Mouse (Mus musculus) lung, embryonic 16.5 days (tissue): Measurements from ENCODE around the gene Kcnj10. TPM values are rescaled to one million over a fixed set of nuclear protein-coding genes. Genes with fewer than 3 reads are reported as not detected.

Experiments used
- ATAC-seq: fragments of 200-750 bp; cut with Nextera tagmentation; 2 replicates; pipeline ENCODE4 v1.8.0; 2017; ENCODE audit warnings: low read depth, mild to moderate bottlenecking, moderate library complexity
- H3K27ac ChIP-seq: fragments of 300-500 bp; sonication (generic); 2 replicates; pipeline ENCODE4 v1.5.1; 2014; ENCODE audit warnings: mild to moderate bottlenecking, control low read depth, low read length
- H3K27me3 ChIP-seq: fragments of 300-500 bp; sonication (generic); 2 replicates; pipeline ENCODE4 v1.6.1; 2014; ENCODE audit warnings: low read depth, low read length, mixed read lengths; ENCODE audit not compliant: control insufficient read depth, insufficient read depth
- H3K36me3 ChIP-seq: fragments of 300-500 bp; sonication (generic); 2 replicates; pipeline ENCODE4 v1.6.1; 2014; ENCODE audit warnings: low read length; ENCODE audit not compliant: control insufficient read depth, insufficient read depth
- H3K4me1 ChIP-seq: fragments of 300-500 bp; sonication (generic); replicated peaks from 2 replicates; pipeline ENCODE4 v1.6.1; 2014; ENCODE audit warnings: low read length, mixed read lengths; ENCODE audit not compliant: control insufficient read depth, insufficient read depth
- H3K4me2 ChIP-seq: fragments of 300-500 bp; sonication (generic); 2 replicates; pipeline ENCODE4 v1.6.1; 2014; ENCODE audit warnings: low read depth, low read length, control low read depth
- H3K4me3 ChIP-seq: fragments of 300-500 bp; sonication (generic); 2 replicates; pipeline ENCODE4 v1.5.1; 2014; ENCODE audit warnings: mild to moderate bottlenecking, low read length, control low read depth
- H3K9ac ChIP-seq: fragments of 300-500 bp; sonication (generic); 2 replicates; pipeline ENCODE4 v1.6.1; 2014; ENCODE audit warnings: low read length, control low read depth
- H3K9me3 ChIP-seq: fragments of 300-500 bp; sonication (generic); 2 replicates; pipeline ENCODE4 v1.6.1; 2016; ENCODE audit warnings: low read length; ENCODE audit not compliant: control insufficient read depth
- WGBS: fragments of 180-500 bp; shearing (Covaris S2); extraction: QIAGEN DNeasy Blood & Tissue Kit; methylation state at CpG from one replicate; pipeline ENCODE4 v1.1.7; 2014; 5-methylcytosine and 5-hydroxymethylcytosine counted together
- polyA plus RNA-seq: library from polyadenylated mRNA; unstranded; fragments of >200 nt; fragmentation: Nextera tagmentation; extraction: Ambion mirVana; gene quantifications from 2 replicates; pipeline ENCODE4 v1.2.1, GENCODE M21; 2015

The Kcnj10 gene
- polyA plus RNA-seq, 1 experiment from 2014 or later = 0.20 TPM

DNA sequence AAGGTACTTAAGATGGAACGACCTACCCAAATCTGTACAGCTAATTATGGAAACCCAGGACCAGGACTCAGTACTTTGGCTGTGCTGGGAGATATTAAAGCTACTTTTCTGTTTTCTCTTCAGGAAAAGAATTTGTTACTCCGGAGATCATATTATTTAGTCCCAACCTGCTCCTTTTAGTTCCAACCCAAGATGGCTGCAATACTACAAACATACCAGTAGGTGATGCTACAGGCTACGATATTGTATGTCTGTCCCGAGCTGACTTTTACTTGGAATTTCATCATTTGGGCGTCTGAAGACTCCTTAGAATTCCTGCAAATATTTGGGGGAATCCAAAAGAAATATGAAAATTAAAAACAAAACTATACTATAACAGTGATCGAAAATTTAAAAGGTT is 68.0 kb downstream of the Kcnj10 start:
- ATAC-seq = peak; percentile 45; the same call in 1 of the 2 replicates
- H3K4me1 ChIP-seq = no peaks in the 10 kb centered on the region
- no peak overlapping the region for H3K4me3 ChIP-seq
- H3K36me3 ChIP-seq = no peaks in the 10 kb centered on the region
- WGBS = 9% methylated on average over 6 of the region's 6 CpGs
- H3K9ac ChIP-seq = no peak overlapping the region
- H3K9me3 ChIP-seq = no peaks in the 10 kb centered on the region
- H3K4me2 ChIP-seq = no peak overlapping the region
- H3K27me3 ChIP-seq = no peaks in the 10 kb centered on the region
- H3K27ac ChIP-seq = no peak overlapping the region

DNA sequence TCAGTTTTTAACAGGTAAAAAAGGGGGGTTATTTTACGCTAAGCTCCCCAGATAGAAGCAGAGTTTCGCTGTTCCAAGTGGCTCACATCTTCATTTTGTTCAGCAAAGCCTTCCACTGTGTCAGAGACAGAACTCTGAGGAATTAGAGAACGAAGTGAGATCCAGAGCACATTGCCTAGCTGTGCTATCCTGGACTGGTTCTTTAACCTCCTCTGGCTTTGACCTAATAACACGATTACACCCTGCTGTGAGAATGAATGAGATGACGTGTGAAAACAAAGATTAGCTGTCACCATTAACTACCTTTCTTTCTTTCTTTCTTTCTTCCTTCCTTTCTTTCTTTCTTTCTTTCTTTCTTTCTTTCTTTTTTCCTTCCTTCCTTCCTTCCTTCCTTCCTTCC is 68.4 kb downstream of the Kcnj10 start:
- H3K9ac ChIP-seq = no peak overlapping the region
- no peaks in the 10 kb centered on the region for H3K9me3 ChIP-seq
- H3K27ac ChIP-seq = no peak overlapping the region
- no peak overlapping the region for H3K4me2 ChIP-seq
- H3K4me1 ChIP-seq = no peaks in the 10 kb centered on the region
- no peak overlapping the region for H3K4me3 ChIP-seq
- no peaks in the 10 kb centered on the region for H3K36me3 ChIP-seq
- ATAC-seq = no peak
- WGBS = 12% methylated on average over 5 of the region's 5 CpGs
- H3K27me3 ChIP-seq = no peaks in the 10 kb centered on the region

DNA sequence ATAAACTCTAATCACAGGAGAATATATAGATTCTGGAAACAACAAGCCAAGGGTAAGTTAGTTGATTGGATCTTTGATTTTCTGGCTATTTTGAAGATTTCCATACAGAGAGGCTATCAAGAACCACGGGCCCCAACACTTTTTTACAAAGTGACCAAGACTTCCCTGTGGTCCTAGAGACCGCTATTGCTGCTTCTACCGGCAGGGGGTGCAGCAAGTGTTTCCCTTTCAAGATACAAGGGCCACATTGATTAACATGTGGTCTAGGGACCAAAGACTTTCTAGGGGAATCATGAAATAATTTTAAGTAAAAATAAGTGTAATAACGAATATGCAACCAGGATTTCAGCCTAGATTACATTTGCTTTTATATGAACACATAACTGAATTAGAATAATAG is 69.8 kb downstream of the Kcnj10 start:
- Histone ChIP-seq H3K27ac (no peak overlapping the region), H3K4me1 (no peaks in the 10 kb centered on the region), H3K27me3 (no peaks in the 10 kb centered on the region), H3K4me2 (no peak overlapping the region), H3K4me3 (no peak overlapping the region), H3K9ac (no peak overlapping the region), H3K36me3 (no peaks in the 10 kb centered on the region), H3K9me3 (no peaks in the 10 kb centered on the region)
- no peak for ATAC-seq
- WGBS = 3% methylated on average over 4 of the region's 4 CpGs

DNA sequence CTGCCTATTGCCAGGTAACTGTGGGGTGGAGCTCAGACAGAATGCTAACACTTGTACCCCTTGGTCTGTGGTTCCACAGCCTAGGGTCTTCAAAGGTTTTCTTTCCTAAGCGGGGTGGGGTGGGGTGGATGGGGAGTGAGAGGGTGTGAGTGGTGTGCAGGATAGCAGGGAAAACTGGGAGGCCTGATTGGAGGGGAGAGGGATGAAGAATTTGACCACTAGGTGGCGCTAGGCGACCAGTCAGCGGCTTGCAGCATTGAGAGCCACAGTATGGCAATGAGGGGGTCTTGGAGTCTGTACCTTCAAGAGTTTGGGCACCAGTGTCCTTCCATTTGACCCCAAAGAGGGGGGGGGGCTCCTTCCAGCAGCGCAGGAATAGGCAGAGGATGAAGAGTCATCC is 71.2 kb downstream of the Kcnj10 start:
- Histone ChIP-seq H3K9me3 (no peaks in the 10 kb centered on the region), H3K27ac (no peak overlapping the region), H3K4me1 (no peaks in the 10 kb centered on the region), H3K4me2 (no peak overlapping the region), H3K9ac (no peak overlapping the region), H3K27me3 (no peaks in the 10 kb centered on the region), H3K4me3 (no peak overlapping the region), H3K36me3 (no peaks in the 10 kb centered on the region)
- ATAC-seq = peak; percentile 84
- 1% methylated on average over 5 of the region's 5 CpGs for WGBS

DNA sequence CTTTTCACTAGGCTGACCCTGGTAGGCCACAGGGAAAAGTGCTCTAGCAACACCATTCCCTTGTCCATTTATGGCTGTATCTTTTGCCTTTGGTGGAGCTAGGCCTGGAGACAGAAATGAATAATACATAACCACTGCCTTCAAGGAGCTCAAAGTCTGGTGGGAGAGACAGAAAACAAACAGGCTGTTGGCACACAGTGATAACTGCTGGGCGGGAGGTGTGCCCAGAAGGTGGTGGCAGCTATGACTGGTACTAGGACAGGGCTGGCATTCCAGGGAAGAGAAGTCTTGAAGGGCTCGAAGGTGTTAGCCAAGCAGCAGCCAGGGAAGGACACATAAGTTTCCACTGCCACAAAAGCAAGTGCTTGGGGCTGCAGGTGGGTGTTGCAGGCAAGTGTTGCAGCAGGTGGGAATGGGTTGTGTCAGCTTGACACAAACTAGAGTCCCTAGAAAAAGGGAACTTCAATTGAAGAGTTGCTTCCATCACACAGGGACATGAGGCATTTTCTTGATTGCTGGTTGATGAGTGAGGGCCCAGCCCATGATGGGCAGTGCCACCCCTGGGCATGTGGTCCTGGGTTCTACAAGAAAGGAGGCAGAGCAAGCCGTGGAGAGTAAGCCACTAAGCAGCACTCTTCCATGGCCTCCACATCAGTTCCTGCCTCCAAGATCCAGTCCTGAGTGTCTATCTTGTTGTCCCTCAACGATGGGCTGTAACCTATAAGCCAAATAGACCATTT is 72.7 kb downstream of the Kcnj10 start:
- Histone ChIP-seq H3K9ac (no peak overlapping the region), H3K4me3 (no peak overlapping the region), H3K9me3 (no peaks in the 10 kb centered on the region), H3K4me1 (no peaks in the 10 kb centered on the region), H3K27me3 (no peaks in the 10 kb centered on the region), H3K4me2 (no peak overlapping the region), H3K36me3 (no peaks in the 10 kb centered on the region), H3K27ac (no peak overlapping the region)
- no peak for ATAC-seq
- 65% methylated on average over 4 of the region's 4 CpGs for WGBS

DNA sequence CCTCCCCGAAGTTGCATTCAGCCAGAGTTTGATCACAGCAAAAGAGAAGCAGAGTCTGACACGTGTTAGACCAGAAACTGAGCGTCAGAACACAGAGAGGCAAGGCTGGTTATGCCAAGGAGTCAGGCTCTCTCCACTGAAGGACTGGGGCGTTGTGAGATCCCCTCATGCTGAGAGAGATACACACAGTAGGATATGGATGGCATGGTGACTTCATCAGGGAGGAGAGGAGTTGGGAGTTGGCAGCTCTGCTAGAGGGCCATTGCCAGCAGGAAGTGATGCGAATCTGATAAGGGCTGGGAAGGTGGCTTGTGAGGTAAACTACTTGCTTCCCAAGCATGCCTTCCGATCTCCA is 73.2 kb downstream of the Kcnj10 start:
- WGBS = 78% methylated on average over 6 of the region's 6 CpGs
- ATAC-seq = no peak

DNA sequence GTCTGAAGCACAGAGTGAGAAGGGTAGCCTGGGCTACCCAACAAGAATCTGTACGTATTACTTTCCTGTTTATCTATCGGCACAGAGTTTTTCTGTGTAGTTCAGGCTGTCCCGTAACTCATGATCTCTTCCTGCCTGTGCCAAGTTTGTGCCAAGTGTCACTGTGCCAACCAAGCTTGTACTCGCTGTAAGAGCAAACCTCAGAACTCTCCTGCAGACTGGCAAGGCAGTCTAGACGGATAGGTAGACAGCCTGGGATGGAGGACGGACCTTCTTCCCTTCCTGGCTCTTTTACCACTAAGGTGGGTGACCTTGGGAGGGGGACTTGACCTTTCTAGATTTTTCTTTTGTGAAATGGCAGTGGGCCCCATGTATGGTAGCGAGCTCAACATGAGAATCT is 74.1 kb downstream of the Kcnj10 start:
- Histone ChIP-seq H3K9ac (no peak overlapping the region), H3K36me3 (no peaks in the 10 kb centered on the region), H3K4me2 (no peak overlapping the region), H3K4me3 (no peak overlapping the region), H3K4me1 (no peaks in the 10 kb centered on the region), H3K9me3 (no peaks in the 10 kb centered on the region), H3K27ac (no peak overlapping the region), H3K27me3 (no peaks in the 10 kb centered on the region)
- ATAC-seq = no peak
- WGBS = 80% methylated on average over 7 of the region's 7 CpGs

More for the DNA sequence above, 73.2 kb downstream of the Kcnj10 start:
- no peak overlapping the region for H3K4me3 ChIP-seq
- no peaks in the 10 kb centered on the region for H3K27me3 ChIP-seq
- no peak overlapping the region for H3K27ac ChIP-seq
- H3K4me1 ChIP-seq = no peaks in the 10 kb centered on the region
- H3K9ac ChIP-seq = no peak overlapping the region
- H3K4me2 ChIP-seq = no peak overlapping the region
- H3K9me3 ChIP-seq = no peaks in the 10 kb centered on the region
- no peaks in the 10 kb centered on the region for H3K36me3 ChIP-seq

DNA sequence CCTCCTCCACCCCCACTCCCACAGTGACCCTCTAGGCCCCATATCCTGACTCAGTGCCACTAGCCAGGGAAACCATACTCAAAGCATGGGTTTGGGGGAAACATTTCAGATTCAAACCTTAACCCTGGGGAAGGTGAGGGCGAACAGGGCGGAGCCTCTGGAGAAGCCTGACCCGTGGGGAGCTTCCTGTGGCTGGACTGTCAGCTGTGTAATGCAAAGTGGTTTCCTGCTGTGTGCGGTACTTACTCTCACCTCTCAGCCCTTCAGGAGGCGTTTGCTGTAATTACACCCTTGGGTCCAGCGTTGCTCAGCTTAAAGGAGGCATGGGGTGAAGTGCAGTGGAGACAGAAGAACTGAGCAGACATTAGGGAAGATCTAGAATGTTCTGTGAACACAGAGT is 77.2 kb downstream of the Kcnj10 start:
- Histone ChIP-seq H3K9ac (no peak overlapping the region), H3K27ac (no peak overlapping the region), H3K27me3 (no peaks in the 10 kb centered on the region), H3K9me3 (no peaks in the 10 kb centered on the region), H3K4me3 (no peak overlapping the region), H3K4me1 (no peaks in the 10 kb centered on the region), H3K4me2 (no peak overlapping the region), H3K36me3 (no peaks in the 10 kb centered on the region)
- 22% methylated on average over 6 of the region's 6 CpGs for WGBS
- ATAC-seq = no peak

DNA sequence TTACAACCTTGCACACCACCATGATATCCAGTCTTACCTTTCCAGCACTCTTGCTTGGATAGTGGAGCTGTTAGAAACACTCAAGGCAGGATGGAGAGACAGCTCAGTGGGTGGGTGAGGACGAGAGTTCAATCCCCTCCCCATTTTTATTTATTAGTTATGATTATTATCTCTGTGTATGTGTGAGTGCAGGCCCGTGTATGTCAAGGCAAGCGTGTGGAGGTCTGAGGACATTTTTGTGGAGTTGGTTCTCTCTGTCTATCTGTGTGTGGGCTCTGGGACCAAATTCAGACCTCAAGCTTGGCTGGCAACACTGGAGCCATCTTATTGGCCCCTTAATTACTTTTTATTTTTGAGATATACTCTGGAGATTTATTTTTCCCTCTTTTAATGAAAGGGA is 77.6 kb downstream of the Kcnj10 start:
- H3K27ac ChIP-seq = no peak overlapping the region
- H3K27me3 ChIP-seq = no peaks in the 10 kb centered on the region
- no peaks in the 10 kb centered on the region for H3K9me3 ChIP-seq
- no peak overlapping the region for H3K9ac ChIP-seq
- ATAC-seq = no peak
- no peaks in the 10 kb centered on the region for H3K36me3 ChIP-seq
- no peak overlapping the region for H3K4me2 ChIP-seq
- no peaks in the 10 kb centered on the region for H3K4me1 ChIP-seq
- WGBS = 54% methylated on average over 3 of the region's 3 CpGs
- no peak overlapping the region for H3K4me3 ChIP-seq

DNA sequence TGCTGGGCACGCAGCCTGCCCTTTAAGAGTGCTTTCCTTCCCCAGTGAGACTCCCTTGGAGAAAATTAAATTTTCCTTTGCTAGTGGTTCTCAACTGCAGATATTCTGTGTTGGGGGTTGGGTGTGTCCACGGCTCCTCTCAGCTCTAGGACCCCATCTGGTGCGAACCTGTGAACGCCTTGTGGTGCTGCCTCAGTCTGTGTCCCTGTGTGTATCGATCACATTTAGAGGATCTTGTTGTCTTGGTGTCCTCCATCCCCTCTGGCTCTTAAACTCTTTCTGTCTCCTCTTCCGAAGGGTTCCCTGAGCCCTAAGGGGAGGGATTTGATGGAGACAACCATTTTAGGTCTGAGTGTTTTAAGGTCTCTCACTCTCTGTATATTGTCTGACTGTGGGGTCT is 79.2 kb downstream of the Kcnj10 start:
- no peaks in the 10 kb centered on the region for H3K27me3 ChIP-seq
- H3K36me3 ChIP-seq = no peaks in the 10 kb centered on the region
- H3K4me1 ChIP-seq = no peaks in the 10 kb centered on the region
- no peak overlapping the region for H3K4me2 ChIP-seq
- H3K4me3 ChIP-seq = no peak overlapping the region
- WGBS = 79% methylated on average over 6 of the region's 6 CpGs
- H3K9me3 ChIP-seq = no peaks in the 10 kb centered on the region
- no peak overlapping the region for H3K27ac ChIP-seq
- no peak for ATAC-seq
- H3K9ac ChIP-seq = no peak overlapping the region
